Comparison of ENCODE assay signal across 7 mouse cellular contexts in the genomic region with DNA sequence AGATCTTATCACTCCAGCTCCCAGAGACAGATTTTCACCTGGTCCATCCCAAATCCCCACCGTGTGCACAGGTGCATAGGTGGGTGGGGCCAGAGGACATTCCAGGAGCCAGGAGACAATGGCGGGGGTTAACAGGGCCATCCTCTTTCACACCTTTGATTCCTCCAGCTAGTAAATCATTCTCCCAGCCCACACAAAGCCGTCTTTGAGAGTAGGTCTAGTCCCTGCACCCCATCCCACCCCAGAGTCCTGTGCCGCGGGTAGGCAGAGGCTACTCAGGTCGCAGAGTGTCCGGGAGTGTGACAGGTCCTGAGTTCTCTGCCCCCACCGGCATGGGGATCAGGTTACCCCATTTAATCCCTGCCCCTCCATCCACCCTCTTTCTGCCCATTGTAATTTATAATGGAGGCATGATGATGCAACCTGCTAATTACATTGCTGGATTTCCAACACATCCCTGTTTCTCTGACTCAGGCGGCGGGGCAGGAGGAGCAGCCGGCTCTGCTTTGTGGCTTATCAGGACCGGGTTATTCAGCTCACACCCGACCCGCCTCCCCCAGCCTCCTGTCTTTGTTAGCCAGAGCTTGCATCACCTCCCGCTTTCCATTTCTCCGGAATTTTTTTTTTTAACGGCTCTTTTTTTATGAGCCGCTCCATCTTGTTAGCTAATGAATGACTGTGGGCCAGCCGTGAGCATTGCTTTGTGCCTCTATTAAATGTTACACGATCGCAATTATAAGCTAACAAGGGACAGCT.
DNase-seq lines count a peak whose midpoint lies in the region; ATAC-seq and TF ChIP-seq lines count a peak whose summit lies in the region.

No protein-coding gene starts in this region.

- CTCF ChIA-PET in Patski (lab: Charles Lee): interaction anchor here (0.9 to 1.8 kb wide), 2 partner anchors 9 to 138 kb away, joined by 4 to 5 read pairs; no protein-coding TSS in a partner anchor

- WGBS in embryonic facial prominence, embryonic 12.5 days: 8% methylated on average over 21 of the region's 21 CpGs
- WGBS in hindbrain, embryonic 11.5 days: 7% methylated on average over 20 of the region's 21 CpGs
- WGBS in liver, embryonic 13.5 days (ENCODE audit: insufficient replicate concordance): 12% methylated on average over 21 of the region's 21 CpGs
- 2% methylated on average over 21 of the region's 21 CpGs for WGBS in neural tube, embryonic 15.5 days

- no peak overlapping the region for H3K4me3 ChIP-seq in embryonic facial prominence, embryonic 12.5 days
- H3K4me3 ChIP-seq in hindbrain, embryonic 11.5 days (ENCODE audit: low read depth, low read length): no peak overlapping the region
- H3K4me3 ChIP-seq in liver, embryonic 13.5 days (replicated peaks): no peak overlapping the region
- H3K4me3 ChIP-seq in neural tube, embryonic 15.5 days (replicated peaks): no peak overlapping the region

- peak overlapping the region; percentile 24; the same call in 1 of the 2 replicates for H3K4me2 ChIP-seq in embryonic facial prominence, embryonic 12.5 days (replicated peaks)
- peak overlapping the region; percentile 28 for H3K4me2 ChIP-seq in hindbrain, embryonic 11.5 days (replicated peaks; ENCODE audit: low read depth, low read length)
- H3K4me2 ChIP-seq in liver, embryonic 13.5 days: peak overlapping the region; percentile 19; the same call in 1 of the 2 replicates
- peak overlapping the region; percentile 45 for H3K4me2 ChIP-seq in neural tube, embryonic 15.5 days

- H3K27ac ChIP-seq in embryonic facial prominence, embryonic 12.5 days: no peak overlapping the region
- peak overlapping the region; percentile 37; the same call in 1 of the 2 replicates for H3K27ac ChIP-seq in hindbrain, embryonic 11.5 days (ENCODE audit: low read depth, low read length)
- no peak overlapping the region for H3K27ac ChIP-seq in liver, embryonic 13.5 days
- H3K27ac ChIP-seq in neural tube, embryonic 15.5 days (replicated peaks): peak overlapping the region; percentile 45; the same call in 1 of the 2 replicates

- in situ Hi-C loops in Patski (cut with MboI; ENCODE audit: low pct_unique_long_range_greater_than_20kb): no loop called here

- no peaks in the 10 kb centered on the region for H3K36me3 ChIP-seq in embryonic facial prominence, embryonic 12.5 days
- H3K36me3 ChIP-seq in hindbrain, embryonic 11.5 days (ENCODE audit: control insufficient read depth, insufficient read depth, low read length): no peaks in the 10 kb centered on the region
- H3K36me3 ChIP-seq in liver, embryonic 13.5 days: no peaks in the 10 kb centered on the region
- H3K36me3 ChIP-seq in neural tube, embryonic 15.5 days: no peaks in the 10 kb centered on the region

- peaks cover 44% of the 10 kb centered on the region for H3K4me1 ChIP-seq in embryonic facial prominence, embryonic 12.5 days
- H3K4me1 ChIP-seq in hindbrain, embryonic 11.5 days (replicated peaks; ENCODE audit: control insufficient read depth, insufficient read depth, low read length): 0 out of 2 replicates have a peak, but pooled peaks cover 3% of the 10 kb centered on the region
- peaks cover 21% of the 10 kb centered on the region for H3K4me1 ChIP-seq in liver, embryonic 13.5 days (replicated peaks)
- peaks cover 23% of the 10 kb centered on the region for H3K4me1 ChIP-seq in neural tube, embryonic 15.5 days

- peak; percentile 71 for ATAC-seq in Patski
- ATAC-seq in embryonic facial prominence, embryonic 12.5 days (ENCODE audit: insufficient number of reproducible peaks, insufficient read depth, low FRiP score, low TSS enrichment): no peak
- peak; percentile 73 for ATAC-seq in hindbrain, embryonic 11.5 days (ENCODE audit: low FRiP score)
- no peak for ATAC-seq in liver, embryonic 13.5 days (ENCODE audit: low read depth)
- ATAC-seq in neural tube, embryonic 15.5 days (ENCODE audit: low FRiP score): peak; percentile 53; the same call in 1 of the 2 replicates

- TF ChIP-seq CTCF in Patski (IDR thresholded peaks at IDR 0.05): no peak

- DNase-seq in Patski (ENCODE audit: low read depth, low spot score): no peak
- DNase-seq in hindbrain, embryonic 11.5 days (ENCODE audit: low spot score): peak; percentile 69
- DNase-seq in liver, embryonic 13.5 days: no peak
- no peak for DNase-seq in layer of hippocampus, postnatal 25 days (ENCODE audit: extremely low spot score in 1 of 2, low spot score in 1 of 2)
- DNase-seq in adrenal gland, postnatal 4 days (ENCODE audit: low spot score in 2 of 2): no peak

- POLR2A ChIA-PET in Patski (lab: Charles Lee): interaction anchor here (0.6 to 1.2 kb wide), 4 partner anchors 10 to 144 kb away, joined by 3 to 5 read pairs (median 3); no protein-coding TSS in a partner anchor

- H3K9me3 ChIP-seq in embryonic facial prominence, embryonic 12.5 days: peaks cover under 1% of the 10 kb centered on the region; the same call in 1 of the 2 replicates
- H3K9me3 ChIP-seq in hindbrain, embryonic 11.5 days (ENCODE audit: control insufficient read depth, low read length): no peaks in the 10 kb centered on the region
- H3K9me3 ChIP-seq in liver, embryonic 13.5 days (replicated peaks): 0 out of 2 replicates have a peak, but pooled peaks cover 3% of the 10 kb centered on the region
- H3K9me3 ChIP-seq in neural tube, embryonic 15.5 days (replicated peaks): no peaks in the 10 kb centered on the region

- no peaks in the 10 kb centered on the region for H3K27me3 ChIP-seq in Patski
- H3K27me3 ChIP-seq in embryonic facial prominence, embryonic 12.5 days: peaks cover 26% of the 10 kb centered on the region
- peaks cover 2% of the 10 kb centered on the region; the same call in 1 of the 2 replicates for H3K27me3 ChIP-seq in hindbrain, embryonic 11.5 days (ENCODE audit: control insufficient read depth, insufficient read depth, low read length)
- peaks cover 50% of the 10 kb centered on the region for H3K27me3 ChIP-seq in liver, embryonic 13.5 days
- H3K27me3 ChIP-seq in neural tube, embryonic 15.5 days (replicated peaks): 0 out of 2 replicates have a peak, but pooled peaks cover 9% of the 10 kb centered on the region

- H3K9ac ChIP-seq in embryonic facial prominence, embryonic 12.5 days: no peak overlapping the region
- peak overlapping the region; percentile 54 for H3K9ac ChIP-seq in hindbrain, embryonic 11.5 days (ENCODE audit: low read depth, low read length)
- H3K9ac ChIP-seq in liver, embryonic 13.5 days: no peak overlapping the region
- H3K9ac ChIP-seq in neural tube, embryonic 15.5 days (replicated peaks): peak overlapping the region; percentile 10; the same call in 1 of the 2 replicates

Comparison
In these comparisons a context has a peak if more than half of its experiments do, and no peak if none do; other contexts are left out.
1. ATAC-seq: peak in Patski (single experiment), hindbrain, embryonic 11.5 days (single experiment) and neural tube, embryonic 15.5 days (single experiment); none in embryonic facial prominence, embryonic 12.5 days (single experiment) and liver, embryonic 13.5 days (single experiment).
2. H3K27ac ChIP-seq: peak in hindbrain, embryonic 11.5 days (single experiment) and neural tube, embryonic 15.5 days (single experiment); none in embryonic facial prominence, embryonic 12.5 days (single experiment) and liver, embryonic 13.5 days (single experiment).
3. H3K9ac ChIP-seq: peak in hindbrain, embryonic 11.5 days (single experiment) and neural tube, embryonic 15.5 days (single experiment); none in embryonic facial prominence, embryonic 12.5 days (single experiment) and liver, embryonic 13.5 days (single experiment).
4. Peak in every context shown above with its lines, with median percentiles within 50 percentile points of each other: H3K4me2 ChIP-seq.